Mouse (Mus musculus) forebrain, embryonic 16.5 days (tissue): ENCODE data around the gene Kcnq1. TPM values are rescaled to one million over a fixed set of nuclear protein-coding genes. Genes with fewer than 3 reads are reported as not detected.
A peak's percentile ranks its signal among the peaks of the same experiment; 100 is the strongest.

Experiments used
- ATAC-seq: fragments of 200-750 bp; cut with Nextera tagmentation; 2 replicates; pipeline ENCODE4 v1.8.0; 2017; ENCODE audit warnings: mild to moderate bottlenecking, moderate library complexity
- H3K27ac ChIP-seq: fragments of 300-500 bp; sonication (generic); 2 replicates; pipeline ENCODE4 v1.5.1; 2014; ENCODE audit warnings: low read length, control low read depth
- H3K27me3 ChIP-seq: fragments of 300-500 bp; sonication (generic); replicated peaks from 2 replicates; pipeline ENCODE4 v1.6.1; 2014; ENCODE audit warnings: low read length; ENCODE audit not compliant: control insufficient read depth, insufficient read depth
- H3K36me3 ChIP-seq: fragments of 300-500 bp; sonication (generic); 2 replicates; pipeline ENCODE4 v1.6.1; 2014; ENCODE audit not compliant: control insufficient read depth, insufficient read depth
- H3K4me1 ChIP-seq: fragments of 300-500 bp; sonication (generic); replicated peaks from 2 replicates; pipeline ENCODE4 v1.6.1; 2014; ENCODE audit warnings: low read length; ENCODE audit not compliant: control insufficient read depth, insufficient read depth
- H3K4me2 ChIP-seq: fragments of 300-500 bp; sonication (generic); 2 replicates; pipeline ENCODE4 v1.6.1; 2014; ENCODE audit warnings: mild to moderate bottlenecking, low read length, control low read depth
- H3K4me3 ChIP-seq: fragments of 300-500 bp; sonication (generic); replicated peaks from 2 replicates; pipeline ENCODE4 v1.5.1; 2014; ENCODE audit warnings: mild to moderate bottlenecking, low read length, control low read depth
- H3K9ac ChIP-seq: fragments of 300-500 bp; sonication (generic); replicated peaks from 2 replicates; pipeline ENCODE4 v1.6.1; 2014; ENCODE audit warnings: low read depth, low read length, control low read depth
- H3K9me3 ChIP-seq: fragments of 300-500 bp; sonication (generic); 2 replicates; pipeline ENCODE4 v1.6.1; 2016; ENCODE audit warnings: low read length; ENCODE audit not compliant: control insufficient read depth
- WGBS: fragments of 180-500 bp; shearing (Covaris S2); extraction: QIAGEN DNeasy Blood & Tissue Kit; methylation state at CpG from one replicate; pipeline ENCODE4 v1.1.7; 2014; 5-methylcytosine and 5-hydroxymethylcytosine counted together
- polyA plus RNA-seq: library from polyadenylated mRNA; unstranded; fragments of >200 nt; fragmentation: Nextera tagmentation; extraction: Ambion mirVana; gene quantifications from 2 replicates; pipeline ENCODE4 v1.2.1, GENCODE M21; 2015

Gene Kcnq1
- polyA plus RNA-seq, 1 experiment from 2014 or later = 1.1 TPM

- Histone ChIP-seq H3K9ac (peak overlapping the region; percentile 63), H3K9me3 (no peaks in the 10 kb centered on the region), H3K4me2 (peak overlapping the region; percentile 57), H3K4me1 (peaks cover 17% of the 10 kb centered on the region), H3K4me3 (peak overlapping the region; percentile 41), H3K36me3 (no peaks in the 10 kb centered on the region), H3K27me3 (peaks cover 18% of the 10 kb centered on the region), H3K27ac (no peak overlapping the region)
- WGBS = 1% methylated on average over 55 of the region's 55 CpGs
- ATAC-seq = peak; percentile 62
Measured at GRCm38 (mm10) chr7:143444955-143445648, 338.9 kb downstream of the Kcnq1 start.

DNA sequence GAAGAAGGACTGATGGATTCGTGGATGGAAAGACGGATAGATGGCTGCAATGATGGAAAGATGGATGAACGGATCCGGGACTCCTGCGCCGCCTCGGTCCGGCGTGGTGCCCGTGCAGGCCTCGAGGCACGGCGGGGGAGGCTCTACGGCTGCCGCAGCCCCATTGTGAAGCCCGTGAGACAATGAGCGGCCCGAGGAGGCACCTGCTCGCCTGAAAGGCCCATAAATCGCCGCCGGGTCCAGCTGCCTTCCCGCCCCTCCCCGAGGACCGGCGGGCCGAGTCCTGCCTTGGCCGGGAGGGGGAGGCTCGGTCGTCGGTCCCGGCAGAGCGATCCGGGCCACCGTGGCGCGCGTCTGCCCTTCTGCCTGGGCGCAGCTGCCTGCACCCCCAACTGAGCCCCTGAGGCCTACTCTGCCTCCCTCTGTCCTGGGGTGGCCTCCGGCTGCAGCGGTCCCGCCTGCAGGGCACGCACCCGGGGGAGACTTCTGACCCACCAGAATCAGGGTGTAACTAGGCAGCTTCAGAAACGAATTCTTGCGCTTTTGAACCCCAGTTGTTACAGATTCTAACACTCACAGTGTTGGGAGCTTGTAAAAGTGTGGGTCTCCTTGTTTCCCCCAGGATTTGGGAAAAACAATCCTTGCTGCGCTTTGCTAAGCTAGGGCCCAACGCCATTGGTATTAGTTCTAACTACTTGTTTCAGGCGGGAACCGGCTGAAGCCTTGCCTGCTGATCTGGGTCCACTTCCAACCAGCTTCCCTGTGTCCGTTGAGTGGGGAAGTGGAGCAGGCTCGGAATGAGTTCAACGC, 339.7 kb downstream of the Kcnq1 start:
- 5% methylated on average over 48 of the region's 53 CpGs for WGBS
- Histone ChIP-seq H3K27ac (no peak overlapping the region), H3K4me2 (peak overlapping the region; percentile 57), H3K36me3 (no peaks in the 10 kb centered on the region), H3K4me1 (peaks cover 17% of the 10 kb centered on the region), H3K4me3 (peak overlapping the region; percentile 41), H3K9me3 (no peaks in the 10 kb centered on the region), H3K9ac (peak overlapping the region; percentile 63), H3K27me3 (peaks cover 15% of the 10 kb centered on the region)
- ATAC-seq = peak; percentile 49

GRCm38 (mm10) chr7:143447130-143447529, 341.0 kb downstream of the Kcnq1 start:
- H3K4me1 ChIP-seq = peaks cover 17% of the 10 kb centered on the region
- H3K9me3 ChIP-seq = no peaks in the 10 kb centered on the region
- peaks cover 14% of the 10 kb centered on the region for H3K27me3 ChIP-seq
- H3K9ac ChIP-seq = no peak overlapping the region
- H3K36me3 ChIP-seq = no peaks in the 10 kb centered on the region
- no peak overlapping the region for H3K27ac ChIP-seq
- no peak for ATAC-seq
- no peak overlapping the region for H3K4me2 ChIP-seq
- H3K4me3 ChIP-seq = no peak overlapping the region
- 69% methylated on average over 2 of the region's 2 CpGs for WGBS

DNA sequence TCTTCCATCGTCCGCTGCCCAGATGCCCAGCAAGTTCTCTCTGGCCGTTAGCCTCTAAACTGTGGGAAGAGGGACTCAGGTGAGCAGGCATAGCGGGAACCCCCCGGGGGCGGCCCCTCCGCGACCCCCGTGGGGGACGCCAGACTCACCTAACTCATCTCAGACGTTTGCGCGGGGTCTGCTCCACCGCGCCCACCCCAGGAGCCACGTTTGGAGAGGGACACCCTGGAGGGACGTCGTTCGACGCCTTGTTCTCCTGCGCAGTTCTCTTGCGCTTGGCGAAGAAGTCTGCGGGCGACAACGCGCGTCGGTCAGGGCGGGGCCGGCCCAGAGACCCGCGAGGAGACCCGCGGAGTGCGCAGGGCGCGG, 352.8 kb downstream of the Kcnq1 start:
- peak overlapping the region; percentile 58 for H3K4me2 ChIP-seq
- H3K4me1 ChIP-seq = peaks cover 4% of the 10 kb centered on the region; the same call in 1 of the 2 replicates
- WGBS = 24% methylated on average over 38 of the region's 38 CpGs
- no peaks in the 10 kb centered on the region for H3K36me3 ChIP-seq
- H3K4me3 ChIP-seq = peak overlapping the region; percentile 51
- ATAC-seq = no peak
- peaks cover 14% of the 10 kb centered on the region; the same call in 1 of the 2 replicates for H3K9me3 ChIP-seq
- peak overlapping the region; percentile 60 for H3K9ac ChIP-seq
- H3K27me3 ChIP-seq = peaks cover 22% of the 10 kb centered on the region
- H3K27ac ChIP-seq = no peak overlapping the region

GRCm38 (mm10) chr7:143459332-143460211, 353.4 kb downstream of the Kcnq1 start:
- no peak overlapping the region for H3K27ac ChIP-seq
- peaks cover 6% of the 10 kb centered on the region for H3K4me1 ChIP-seq
- peak overlapping the region; percentile 51 for H3K4me3 ChIP-seq
- no peak for ATAC-seq
- WGBS = 35% methylated on average over 94 of the region's 100 CpGs
- H3K4me2 ChIP-seq = peak overlapping the region; percentile 58
- H3K9me3 ChIP-seq = peaks cover 14% of the 10 kb centered on the region; the same call in 1 of the 2 replicates
- no peaks in the 10 kb centered on the region for H3K36me3 ChIP-seq
- peak overlapping the region; percentile 60 for H3K9ac ChIP-seq
- H3K27me3 ChIP-seq = peaks cover 22% of the 10 kb centered on the region

DNA sequence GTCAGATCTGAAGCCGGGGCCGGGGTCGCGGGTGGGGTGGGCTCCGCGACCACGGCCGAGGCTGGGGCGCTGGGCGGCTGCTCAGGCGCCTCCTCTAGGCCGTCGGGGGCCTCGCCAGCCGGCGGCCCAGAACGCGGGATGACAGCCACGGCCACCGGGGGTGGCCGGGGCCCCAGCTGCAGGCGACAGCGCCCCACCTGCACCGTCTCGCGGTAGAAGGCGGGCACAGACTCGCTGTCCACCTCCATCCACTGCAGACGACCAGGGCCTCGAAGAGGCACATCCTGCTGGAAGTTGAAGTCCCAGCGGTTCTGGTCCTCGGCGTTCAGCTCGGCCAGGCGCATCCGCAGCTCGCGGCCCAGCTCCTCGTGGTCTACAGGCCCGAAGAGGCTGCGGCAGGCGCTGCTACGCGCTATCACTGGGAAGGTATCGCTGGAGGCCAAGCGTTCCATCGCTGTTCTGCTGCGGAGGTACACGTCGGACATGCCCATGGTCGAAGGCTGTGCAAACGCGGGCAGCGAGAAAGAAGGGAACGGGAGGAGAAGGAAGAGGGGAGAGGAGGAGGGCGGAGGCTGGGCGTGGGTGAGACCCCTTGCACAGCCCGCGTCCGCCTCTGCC, 354.2 kb downstream of the Kcnq1 start:
- Histone ChIP-seq H3K4me3 (peak overlapping the region; percentile 51), H3K9ac (peak overlapping the region; percentile 60), H3K36me3 (no peaks in the 10 kb centered on the region), H3K4me2 (peak overlapping the region; percentile 58), H3K27ac (peak overlapping the region; percentile 37; the same call in 1 of the 2 replicates), H3K4me1 (peaks cover 10% of the 10 kb centered on the region), H3K9me3 (peaks cover 14% of the 10 kb centered on the region; the same call in 1 of the 2 replicates), H3K27me3 (peaks cover 26% of the 10 kb centered on the region)
- WGBS = 40% methylated on average over 51 of the region's 60 CpGs
- ATAC-seq = no peak

DNA sequence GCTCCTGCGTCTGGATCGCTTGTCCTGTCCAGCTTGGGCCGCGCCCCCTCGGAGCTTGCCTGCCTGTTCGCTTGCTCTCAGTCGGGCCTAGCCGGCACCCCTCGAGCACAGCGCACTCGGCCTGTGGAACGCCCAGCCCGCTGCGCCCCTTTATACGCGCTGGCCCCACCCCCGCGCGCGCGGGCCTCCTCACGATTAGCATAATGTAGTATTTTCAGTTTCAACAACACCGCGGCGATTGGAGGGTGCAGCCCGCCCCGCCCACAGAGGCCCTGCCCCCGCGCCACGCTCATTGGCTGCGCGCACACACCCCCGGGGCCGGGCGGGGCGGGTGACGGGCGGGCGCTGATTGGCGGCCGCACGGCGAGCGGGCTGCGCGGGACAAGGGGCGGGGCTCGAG, 354.7 kb downstream of the Kcnq1 start, which contains the start of gene Cdkn1c:
Cdkn1c (minus strand) TSS at position 177 of the 400 bp plus-strand sequence.
- Histone ChIP-seq H3K9me3 (peaks cover 14% of the 10 kb centered on the region; the same call in 1 of the 2 replicates), H3K27ac (peak within 1 kb of the TSS; percentile 37), H3K4me2 (peak within 1 kb of the TSS; percentile 58), H3K4me3 (peak within 1 kb of the TSS; percentile 51), H3K4me1 (peaks cover 10% of the 10 kb centered on the region), H3K9ac (peak within 1 kb of the TSS; percentile 60), H3K27me3 (peaks cover 29% of the 10 kb centered on the region), H3K36me3 (no peaks in the 10 kb centered on the region)
- peak; percentile 88 for ATAC-seq
- 34% methylated on average over 38 of the region's 48 CpGs for WGBS

DNA sequence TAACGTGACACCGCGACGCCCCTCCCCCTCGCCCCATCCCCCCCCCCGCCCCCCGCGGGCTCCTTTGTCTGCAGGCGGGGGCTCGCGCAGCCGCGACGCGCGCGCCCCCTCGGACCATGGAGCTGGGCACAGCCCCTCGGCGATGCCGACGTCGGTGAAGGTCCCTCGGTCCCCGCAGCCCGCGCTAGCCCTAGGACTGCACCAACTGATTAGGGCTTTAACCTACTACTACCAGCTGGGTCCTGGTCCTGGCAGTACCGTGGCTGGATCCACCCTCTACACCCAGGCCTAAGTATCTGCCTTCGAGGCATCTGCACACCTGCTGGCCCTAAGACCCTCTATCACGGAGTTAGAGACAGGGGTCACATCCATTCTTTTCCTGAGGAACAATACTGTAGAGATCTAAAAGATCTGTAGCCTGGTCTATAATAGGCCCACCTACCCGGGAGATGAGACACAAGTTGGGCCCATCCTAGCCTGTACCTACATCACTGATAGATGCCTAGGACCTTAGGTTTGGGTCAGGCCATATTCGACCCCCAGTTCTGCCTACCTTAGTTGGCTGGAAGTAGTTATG, 355.2 kb downstream of the Kcnq1 start:
- H3K4me3 ChIP-seq = peak overlapping the region; percentile 33
- H3K27ac ChIP-seq = peak overlapping the region; percentile 20; the same call in 1 of the 2 replicates
- WGBS = 48% methylated on average over 15 of the region's 32 CpGs
- H3K4me1 ChIP-seq = peaks cover 10% of the 10 kb centered on the region
- H3K27me3 ChIP-seq = peaks cover 29% of the 10 kb centered on the region
- H3K9ac ChIP-seq = peak overlapping the region; percentile 43; the same call in 1 of the 2 replicates
- peak; percentile 57 for ATAC-seq
- H3K9me3 ChIP-seq = peaks cover 14% of the 10 kb centered on the region; the same call in 1 of the 2 replicates
- H3K36me3 ChIP-seq = no peaks in the 10 kb centered on the region
- H3K4me2 ChIP-seq = peak overlapping the region; percentile 48
